Mouse (Mus musculus): ENCODE data around the gene Dgki. TPM values are rescaled to one million over a fixed set of nuclear protein-coding genes. Genes with fewer than 3 reads are reported as not detected.
A peak's percentile ranks its signal among the peaks of the same experiment; 100 is the strongest.

Dgki gene
- polyA plus RNA-seq, 1 experiment from 2014 or later, result 1.3 TPM

DNA sequence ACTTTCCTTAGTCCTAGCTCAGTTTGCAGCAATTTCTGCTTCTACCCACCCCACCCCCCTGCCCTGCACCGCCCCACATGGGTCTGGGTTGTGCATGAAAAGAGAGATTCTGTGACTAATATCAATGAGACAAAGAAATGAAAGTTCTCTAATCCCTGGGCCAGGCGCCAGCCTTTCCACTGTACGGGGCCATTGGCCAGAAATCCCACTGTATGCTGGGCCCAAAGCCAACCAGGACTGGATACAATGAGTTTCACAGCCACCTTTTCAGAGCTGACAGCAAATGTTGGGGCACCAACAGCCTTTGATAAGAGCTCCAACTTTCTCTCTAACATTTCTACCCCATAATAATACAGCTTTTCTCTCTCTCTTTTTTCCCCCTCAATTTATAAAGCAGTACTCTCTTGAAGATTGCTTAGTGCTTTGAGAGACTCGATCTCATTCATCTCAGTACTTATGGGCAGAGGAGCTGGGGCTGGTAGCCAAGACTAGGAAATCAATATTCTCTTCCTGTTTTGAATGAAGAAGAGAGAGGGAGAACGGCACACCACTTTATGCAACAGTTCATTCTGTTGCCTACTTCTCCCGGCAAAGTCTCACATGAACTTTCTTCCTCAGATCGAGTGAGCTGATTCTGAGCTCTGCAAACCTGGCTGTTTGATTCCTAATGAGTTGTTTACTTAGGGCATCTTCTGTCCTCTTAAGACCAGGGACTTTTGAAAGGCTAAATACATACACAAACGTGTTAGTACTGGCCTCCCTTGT is 480.8 kb downstream of the Dgki start:
- Histone ChIP-seq H3K27me3 (no peaks in the 10 kb centered on the region), H3K4me3 (no peak overlapping the region), H3K4me2 (replicated peaks) (peak overlapping the region; percentile 22), H3K4me1 (peaks cover 18% of the 10 kb centered on the region), H3K36me3 (no peaks in the 10 kb centered on the region), H3K9ac (no peak overlapping the region), H3K27ac (peak overlapping the region; percentile 79), H3K9me3 (no peaks in the 10 kb centered on the region)
- ATAC-seq (ENCODE audit: low FRiP score, low read depth), result peak; percentile 95
- 35% methylated on average over 8 of the region's 8 CpGs for WGBS

DNA sequence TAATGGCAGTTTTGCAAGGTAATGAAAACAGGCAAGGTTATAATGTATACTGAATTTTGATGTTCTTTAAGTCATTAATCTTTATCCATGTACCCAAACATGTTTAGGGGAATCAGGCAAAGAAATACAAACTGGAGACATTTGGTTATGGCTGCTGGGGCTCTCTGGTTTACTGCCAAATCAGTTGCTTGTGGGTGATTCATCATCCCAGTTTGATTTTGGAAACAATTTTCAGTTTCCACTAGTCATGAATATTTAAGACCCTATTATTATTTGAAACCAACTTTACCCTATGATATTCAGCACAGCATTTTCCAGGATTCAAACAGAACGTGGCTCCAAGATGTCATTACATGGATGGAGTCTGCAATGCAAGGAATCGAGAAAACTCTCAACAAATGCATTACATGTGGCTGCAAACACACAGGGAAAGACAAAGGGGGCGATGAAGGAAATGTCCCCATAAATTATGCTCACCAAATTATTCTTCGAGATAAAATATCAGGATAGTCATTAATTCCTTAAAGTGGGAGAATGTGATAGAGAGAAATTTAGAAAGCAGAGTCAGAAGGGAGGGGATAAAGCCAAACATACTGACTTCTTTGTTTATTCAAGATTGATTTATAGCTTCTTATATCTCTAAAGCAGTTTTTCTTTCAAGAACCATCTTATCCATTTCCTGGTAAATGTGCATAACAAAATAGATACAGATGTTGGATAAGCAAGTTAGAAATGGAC is 481.5 kb downstream of the Dgki start:
- Histone ChIP-seq H3K4me1 (peaks cover 18% of the 10 kb centered on the region), H3K4me2 (replicated peaks) (peak overlapping the region; percentile 22; the same call in 1 of the 2 replicates), H3K36me3 (no peaks in the 10 kb centered on the region), H3K9me3 (no peaks in the 10 kb centered on the region), H3K27me3 (no peaks in the 10 kb centered on the region), H3K4me3 (no peak overlapping the region), H3K9ac (no peak overlapping the region), H3K27ac (no peak overlapping the region; the same call in 1 of the 2 replicates)
- no peak for ATAC-seq (ENCODE audit: low FRiP score, low read depth)
- 42% methylated on average over 4 of the region's 4 CpGs for WGBS

DNA sequence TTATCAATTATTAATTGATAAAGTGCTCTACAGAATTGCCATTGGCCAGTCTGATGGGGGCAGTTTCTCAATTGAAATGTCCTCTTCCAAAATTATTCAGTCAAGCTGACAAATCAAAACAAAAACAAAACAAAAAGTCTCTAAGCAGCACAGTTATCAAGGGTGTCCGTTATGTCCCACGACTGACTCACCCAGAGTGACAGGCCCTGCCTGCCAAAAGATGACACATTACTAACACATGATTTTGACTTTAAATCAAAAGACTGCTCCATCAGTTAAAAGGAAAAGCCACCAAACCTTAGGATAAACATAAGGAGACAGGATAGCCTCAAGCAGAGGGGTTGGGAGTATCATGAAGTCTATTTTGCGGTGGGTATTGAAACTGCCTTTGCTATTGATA is 483.3 kb downstream of the Dgki start:
- H3K4me3 ChIP-seq, result no peak overlapping the region
- H3K4me1 ChIP-seq, result peaks cover 20% of the 10 kb centered on the region
- no peaks in the 10 kb centered on the region for H3K27me3 ChIP-seq
- WGBS, result 87% methylated on average over 3 of the region's 3 CpGs
- H3K9me3 ChIP-seq, result no peaks in the 10 kb centered on the region
- no peak overlapping the region for H3K9ac ChIP-seq
- H3K27ac ChIP-seq, result no peak overlapping the region
- no peaks in the 10 kb centered on the region for H3K36me3 ChIP-seq
- ATAC-seq (ENCODE audit: low FRiP score, low read depth), result no peak
- no peak overlapping the region for H3K4me2 ChIP-seq (replicated peaks)

DNA sequence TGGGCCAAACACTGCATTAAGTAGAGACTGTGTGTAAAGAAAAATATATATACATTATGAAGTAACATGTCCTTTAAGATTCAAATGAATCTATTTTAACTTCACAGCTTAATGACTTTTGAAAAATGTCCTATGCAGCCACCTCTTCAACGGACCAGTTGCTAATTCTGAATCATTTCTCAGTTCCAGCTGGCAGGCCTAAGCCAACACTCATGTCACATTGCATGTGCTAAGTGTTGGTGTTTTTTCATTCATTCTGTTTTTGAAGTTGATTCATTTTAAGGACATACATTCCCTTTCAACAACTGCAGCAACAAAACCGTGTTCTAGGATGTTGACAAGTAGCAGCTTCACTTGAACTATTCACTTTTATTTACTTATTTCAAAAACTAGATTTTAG is 484.0 kb downstream of the Dgki start:
- no peak for ATAC-seq (ENCODE audit: low FRiP score, low read depth)
- Histone ChIP-seq H3K4me1 (peaks cover 20% of the 10 kb centered on the region), H3K9me3 (no peaks in the 10 kb centered on the region), H3K27ac (no peak overlapping the region), H3K9ac (no peak overlapping the region), H3K4me2 (replicated peaks) (no peak overlapping the region), H3K36me3 (no peaks in the 10 kb centered on the region), H3K4me3 (no peak overlapping the region), H3K27me3 (no peaks in the 10 kb centered on the region)
- 69% methylated on average over 2 of the region's 2 CpGs for WGBS

DNA sequence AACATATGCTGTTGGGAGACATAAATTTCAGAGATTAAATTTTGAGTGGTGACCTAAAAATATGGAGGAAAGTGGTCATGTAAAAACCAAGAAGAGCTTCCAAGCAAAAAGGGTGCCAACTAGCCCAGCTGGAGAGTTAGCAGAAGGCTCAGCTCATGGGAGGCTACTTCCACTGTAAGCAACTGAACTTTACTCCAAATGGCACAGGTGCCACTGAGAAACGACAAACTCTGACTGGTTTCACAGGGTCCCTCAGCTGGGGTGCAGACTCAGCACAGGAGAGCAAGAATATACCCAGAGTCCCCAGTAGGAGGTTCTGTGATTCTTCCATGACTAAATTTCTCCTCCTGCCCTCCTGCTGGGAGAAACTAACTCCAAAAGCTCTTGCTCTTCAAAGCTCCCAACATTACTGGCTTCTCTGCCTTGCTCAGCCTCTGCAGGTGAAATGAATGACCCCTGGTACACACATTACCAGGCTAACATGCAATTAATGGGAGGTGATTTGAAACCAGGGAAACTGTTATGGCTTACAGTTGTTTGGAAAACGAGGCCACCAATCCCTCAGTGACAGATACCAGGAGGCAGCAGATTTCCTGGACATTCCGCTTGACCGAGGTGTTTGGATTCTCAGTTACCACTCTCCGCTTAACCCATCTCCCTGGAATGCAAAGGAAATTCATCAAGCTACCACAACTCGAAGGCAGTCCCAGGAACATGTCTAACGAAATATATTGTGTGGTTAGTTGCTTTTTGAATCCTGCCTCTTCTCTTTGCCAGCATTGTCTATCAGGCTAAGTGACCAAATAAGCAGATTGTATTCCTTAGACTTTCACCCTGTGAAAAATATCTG is 487.1 kb downstream of the Dgki start:
- H3K27me3 ChIP-seq, result no peaks in the 10 kb centered on the region
- ATAC-seq (ENCODE audit: low FRiP score, low read depth), result no peak
- no peak overlapping the region for H3K9ac ChIP-seq
- H3K4me1 ChIP-seq, result peaks cover 17% of the 10 kb centered on the region
- H3K27ac ChIP-seq, result no peak overlapping the region
- WGBS, result 49% methylated on average over 7 of the region's 7 CpGs
- H3K4me3 ChIP-seq, result no peak overlapping the region
- no peak overlapping the region for H3K4me2 ChIP-seq (replicated peaks)
- no peaks in the 10 kb centered on the region for H3K36me3 ChIP-seq
- H3K9me3 ChIP-seq, result no peaks in the 10 kb centered on the region

DNA sequence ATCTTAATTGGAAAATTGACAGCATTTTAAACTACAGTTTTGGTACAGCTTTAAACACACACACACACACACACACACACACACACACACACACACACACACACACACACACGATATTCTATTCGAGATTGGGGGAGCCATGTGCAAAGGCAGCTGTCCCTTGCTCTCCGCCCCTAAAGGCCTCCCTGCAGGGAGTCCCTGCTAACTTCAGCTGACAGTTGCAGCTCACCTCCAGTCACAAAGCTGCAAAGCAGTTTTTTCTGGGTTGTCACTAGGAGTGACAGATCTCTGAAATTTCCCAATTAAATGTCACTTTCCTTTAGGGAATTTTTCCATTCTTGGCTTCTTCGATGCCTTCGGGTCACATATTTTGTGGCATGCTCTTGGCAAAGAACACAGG is 489.5 kb downstream of the Dgki start:
- H3K36me3 ChIP-seq, result peaks cover 11% of the 10 kb centered on the region
- no peaks in the 10 kb centered on the region for H3K9me3 ChIP-seq
- ATAC-seq (ENCODE audit: low FRiP score, low read depth), result 0 out of 2 replicates have a peak, but pooled peaks have one; percentile 6
- peaks cover 30% of the 10 kb centered on the region for H3K4me1 ChIP-seq
- H3K9ac ChIP-seq, result peak overlapping the region; percentile 89
- H3K27me3 ChIP-seq, result no peaks in the 10 kb centered on the region
- peak overlapping the region; percentile 70 for H3K4me3 ChIP-seq
- peak overlapping the region; percentile 95; the same call in 1 of the 2 replicates for H3K27ac ChIP-seq
- H3K4me2 ChIP-seq (replicated peaks), result peak overlapping the region; percentile 76
- 9% methylated on average over 5 of the region's 5 CpGs for WGBS

DNA sequence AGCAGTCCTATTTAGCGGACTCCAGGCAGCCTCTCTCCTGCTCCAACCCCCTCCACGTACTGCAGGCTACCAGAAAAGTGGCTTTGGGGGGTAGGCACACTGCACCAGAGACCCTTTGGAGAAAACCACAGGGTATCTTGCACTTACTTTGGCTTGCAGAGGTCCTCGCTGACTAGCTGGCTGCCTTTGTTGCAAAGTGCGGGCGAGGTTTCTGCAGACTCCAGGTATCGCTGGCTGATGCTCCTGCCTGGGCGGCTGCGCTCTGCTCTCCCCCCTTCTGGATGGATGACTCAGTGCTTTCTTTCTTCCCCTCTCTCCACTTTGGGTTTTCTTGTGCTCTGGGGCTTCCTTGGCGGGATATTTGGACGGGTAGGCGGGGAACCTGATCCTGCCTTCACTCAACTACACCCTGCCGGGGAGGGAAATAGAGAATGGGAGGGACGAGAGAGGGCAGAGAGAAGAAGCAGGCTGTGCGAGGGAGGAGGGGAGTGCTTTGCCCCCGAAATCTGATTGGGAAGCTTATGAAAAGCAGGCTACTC is 490.2 kb downstream of the Dgki start, which contains the start of gene Ptn:
Ptn (minus strand) TSS at position 474 of the 539 bp plus-strand sequence.
- H3K36me3 ChIP-seq, result peaks cover 11% of the 10 kb centered on the region
- H3K9ac ChIP-seq, result peak within 1 kb of the TSS; percentile 89
- WGBS, result 0% methylated on average over 15 of the region's 15 CpGs
- H3K4me3 ChIP-seq, result peak within 1 kb of the TSS; percentile 70
- peak within 1 kb of the TSS; percentile 95 for H3K27ac ChIP-seq
- H3K27me3 ChIP-seq, result no peaks in the 10 kb centered on the region
- no peaks in the 10 kb centered on the region for H3K9me3 ChIP-seq
- peaks cover 31% of the 10 kb centered on the region for H3K4me1 ChIP-seq
- ATAC-seq (ENCODE audit: low FRiP score, low read depth), result peak; percentile 90
- peak within 1 kb of the TSS; percentile 76 for H3K4me2 ChIP-seq (replicated peaks)

DNA sequence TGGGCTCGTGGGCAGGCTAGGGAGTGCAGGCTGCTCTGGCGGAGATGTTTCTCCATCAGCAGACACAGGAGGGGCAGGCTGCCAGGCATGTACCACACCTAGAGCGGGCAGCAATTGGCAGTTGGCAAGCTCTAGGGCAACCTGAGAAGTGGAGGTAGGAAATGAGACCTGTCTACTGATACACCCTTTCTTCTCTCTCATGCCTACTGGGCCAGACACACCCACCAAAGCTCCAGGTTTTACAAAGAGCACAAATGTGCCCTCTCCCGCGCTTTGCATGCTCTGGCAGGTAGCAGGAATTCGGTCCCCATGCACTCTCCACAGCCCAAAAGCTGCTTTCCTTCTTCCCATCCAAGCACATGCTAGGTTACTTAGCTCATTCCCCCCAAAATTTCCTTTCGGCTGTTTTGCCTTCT is 490.7 kb downstream of the Dgki start:
- WGBS, result 2% methylated on average over 7 of the region's 7 CpGs

DNA sequence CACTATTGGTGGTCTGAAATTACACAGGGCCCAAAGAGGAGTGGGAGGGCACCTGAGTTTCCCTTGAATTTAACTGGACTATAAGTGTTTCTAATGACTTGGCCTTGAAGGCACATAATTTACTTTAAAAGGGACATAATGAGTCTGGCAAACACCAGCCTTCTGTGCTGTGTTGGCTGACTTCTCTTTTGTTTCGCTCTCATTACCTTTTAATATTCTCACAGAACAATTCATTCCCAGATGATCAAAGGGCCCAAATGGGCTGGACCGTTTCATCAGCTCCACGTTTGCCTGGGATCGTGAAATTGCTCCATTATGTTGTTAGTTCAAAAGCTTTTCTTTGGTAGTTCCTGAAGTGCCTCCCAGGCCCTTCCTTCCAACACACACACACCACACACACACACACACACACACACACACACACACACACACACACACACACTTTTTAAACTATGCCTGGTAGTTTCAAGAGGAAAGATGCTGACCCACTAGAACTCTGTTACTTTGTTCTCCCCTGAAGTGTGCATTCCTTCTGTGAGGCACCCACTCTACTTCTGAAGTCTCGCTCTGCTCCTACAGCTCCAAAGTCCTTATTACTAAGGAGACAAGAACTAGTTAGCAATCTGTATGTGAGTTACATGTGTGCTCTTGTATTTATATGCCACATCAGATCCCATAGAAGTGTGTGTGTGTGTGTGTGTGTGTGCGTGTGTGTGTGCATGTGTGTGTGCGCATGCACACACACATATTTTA is 491.5 kb downstream of the Dgki start:
- Histone ChIP-seq H3K9me3 (no peaks in the 10 kb centered on the region), H3K4me2 (replicated peaks) (peak overlapping the region; percentile 76), H3K4me3 (peak overlapping the region; percentile 70), H3K4me1 (peaks cover 31% of the 10 kb centered on the region), H3K9ac (peak overlapping the region; percentile 89), H3K27ac (peak overlapping the region; percentile 95), H3K27me3 (no peaks in the 10 kb centered on the region), H3K36me3 (peaks cover 18% of the 10 kb centered on the region)
- ATAC-seq (ENCODE audit: low FRiP score, low read depth), result no peak
- WGBS, result 20% methylated on average over 7 of the region's 7 CpGs

More for the DNA sequence above, 490.7 kb downstream of the Dgki start:
- Histone ChIP-seq H3K4me1 (peaks cover 31% of the 10 kb centered on the region), H3K27ac (peak overlapping the region; percentile 95), H3K9ac (peak overlapping the region; percentile 89), H3K4me2 (replicated peaks) (peak overlapping the region; percentile 76), H3K4me3 (peak overlapping the region; percentile 70), H3K27me3 (no peaks in the 10 kb centered on the region), H3K9me3 (no peaks in the 10 kb centered on the region), H3K36me3 (peaks cover 15% of the 10 kb centered on the region)
- ATAC-seq (ENCODE audit: low FRiP score, low read depth), result peak; percentile 28

DNA sequence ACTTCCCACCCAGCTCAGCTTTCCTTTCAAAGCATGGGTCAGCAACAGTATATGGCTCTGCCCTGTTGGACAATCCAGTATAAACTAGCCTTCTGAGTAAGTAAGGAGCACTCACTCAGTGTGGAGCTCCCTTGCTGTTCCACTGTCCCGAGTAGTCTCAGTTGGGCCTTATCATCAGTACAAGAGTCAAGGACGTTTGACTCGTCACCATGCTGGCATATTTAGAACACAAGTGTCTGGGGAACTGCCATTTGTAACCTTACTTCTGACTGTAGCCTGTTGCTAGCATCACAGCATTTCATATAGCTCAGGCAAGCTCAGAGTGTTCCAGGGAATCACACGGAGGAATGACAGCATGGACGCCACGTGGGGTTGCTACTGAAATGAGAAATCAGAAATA is 493.1 kb downstream of the Dgki start:
- Histone ChIP-seq H3K36me3 (peaks cover 27% of the 10 kb centered on the region), H3K9ac (no peak overlapping the region), H3K4me1 (peaks cover 29% of the 10 kb centered on the region), H3K9me3 (no peaks in the 10 kb centered on the region), H3K4me3 (peak overlapping the region; percentile 12), H3K27ac (no peak overlapping the region), H3K4me2 (replicated peaks) (peak overlapping the region; percentile 45), H3K27me3 (no peaks in the 10 kb centered on the region)
- 81% methylated on average over 6 of the region's 6 CpGs for WGBS
- ATAC-seq (ENCODE audit: low FRiP score, low read depth), result no peak

DNA sequence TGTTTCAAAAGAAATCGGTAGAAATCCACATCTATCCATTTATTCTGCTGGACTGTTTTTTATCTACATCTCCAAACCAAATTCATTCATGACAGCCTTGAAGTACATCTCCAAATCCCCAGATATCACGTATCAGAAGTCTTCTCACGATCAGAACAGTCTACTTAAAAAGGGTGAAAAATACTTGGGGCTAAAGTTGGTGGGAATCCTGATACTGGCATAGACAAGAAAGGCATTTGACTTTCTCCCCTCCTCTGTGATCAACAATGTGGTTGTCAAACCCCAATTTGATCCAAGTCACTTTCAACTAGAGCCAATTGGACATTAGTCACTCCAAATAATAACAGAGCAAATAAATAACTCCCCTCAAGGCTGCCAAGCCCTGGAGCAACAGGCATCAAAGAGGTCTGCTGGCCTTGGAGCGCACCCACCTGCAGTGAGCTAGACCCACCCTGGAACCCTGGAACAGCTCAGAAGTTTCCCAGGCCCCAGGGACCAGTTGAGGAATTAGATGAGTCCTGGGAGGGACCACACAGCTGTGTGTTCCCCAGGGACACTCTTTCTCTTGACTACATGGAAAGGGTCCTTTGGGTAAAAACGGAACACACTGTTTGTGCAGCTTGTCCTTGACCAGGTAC is 499.6 kb downstream of the Dgki start:
- ATAC-seq (ENCODE audit: low FRiP score, low read depth), result no peak
- H3K4me3 ChIP-seq, result no peak overlapping the region
- no peak overlapping the region for H3K4me2 ChIP-seq (replicated peaks)
- 83% methylated on average over 5 of the region's 5 CpGs for WGBS
- no peak overlapping the region for H3K27ac ChIP-seq
- H3K4me1 ChIP-seq, result peaks cover 12% of the 10 kb centered on the region
- no peaks in the 10 kb centered on the region for H3K9me3 ChIP-seq
- H3K36me3 ChIP-seq, result peaks cover 37% of the 10 kb centered on the region
- H3K27me3 ChIP-seq, result no peaks in the 10 kb centered on the region
- H3K9ac ChIP-seq, result no peak overlapping the region
